Mouse (Mus musculus): ENCODE measurements around the gene Atxn7l2.
"Not testable (repeated sequence)": the region's sequence is repeated elsewhere in the genome, so short reads cannot be mapped to it uniquely, and the experiment has no call there.

Gene Atxn7l2

DNA sequence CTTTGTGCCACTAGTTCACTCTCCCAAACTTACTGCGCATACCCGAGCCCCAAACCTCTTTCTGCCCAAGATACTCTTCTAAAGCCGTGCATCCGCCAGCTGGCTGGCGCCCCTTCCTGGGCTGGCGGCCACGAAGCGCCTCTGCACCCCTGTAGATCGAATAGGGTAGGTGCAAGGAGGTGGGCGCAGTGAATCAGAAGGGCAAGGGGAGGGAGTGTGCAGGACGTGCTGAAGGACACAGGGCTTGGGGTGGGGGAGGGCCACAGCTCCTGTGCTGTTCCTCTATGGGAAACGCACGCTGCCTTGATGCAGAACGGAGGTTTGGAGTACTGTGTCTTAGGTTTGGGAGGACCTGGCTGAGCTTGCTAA, at the start of gene Atxn7l2:
TSS of gene Atxn7l2 (minus strand) at position 164 of the 369 bp plus-strand sequence.
- peak in 1 of 2 experiments; percentile 65 for DNase-seq (ENCODE audit: low spot score in 2 of 2)

DNA sequence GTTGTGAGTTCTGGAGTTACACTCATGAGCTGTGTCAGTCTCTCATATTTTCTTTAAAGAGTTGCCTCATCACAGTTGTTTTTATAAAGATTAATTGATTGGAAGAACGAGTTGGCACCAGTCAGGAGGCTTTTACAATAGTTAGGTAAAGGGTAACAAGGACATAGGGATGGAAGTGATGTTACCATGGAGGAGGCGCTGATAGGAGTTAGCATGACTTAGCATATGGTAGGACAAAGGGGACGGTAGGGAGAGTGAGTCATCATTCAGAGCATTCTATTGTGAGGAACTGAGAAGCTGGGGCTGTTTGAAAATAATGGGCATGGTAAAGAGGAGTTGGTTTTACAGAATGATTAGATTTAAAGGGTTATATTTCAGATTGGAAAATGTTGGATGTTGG, 48.6 kb upstream of the Atxn7l2 start:
- DNase-seq (ENCODE audit: low spot score in 2 of 2): no peak

DNA sequence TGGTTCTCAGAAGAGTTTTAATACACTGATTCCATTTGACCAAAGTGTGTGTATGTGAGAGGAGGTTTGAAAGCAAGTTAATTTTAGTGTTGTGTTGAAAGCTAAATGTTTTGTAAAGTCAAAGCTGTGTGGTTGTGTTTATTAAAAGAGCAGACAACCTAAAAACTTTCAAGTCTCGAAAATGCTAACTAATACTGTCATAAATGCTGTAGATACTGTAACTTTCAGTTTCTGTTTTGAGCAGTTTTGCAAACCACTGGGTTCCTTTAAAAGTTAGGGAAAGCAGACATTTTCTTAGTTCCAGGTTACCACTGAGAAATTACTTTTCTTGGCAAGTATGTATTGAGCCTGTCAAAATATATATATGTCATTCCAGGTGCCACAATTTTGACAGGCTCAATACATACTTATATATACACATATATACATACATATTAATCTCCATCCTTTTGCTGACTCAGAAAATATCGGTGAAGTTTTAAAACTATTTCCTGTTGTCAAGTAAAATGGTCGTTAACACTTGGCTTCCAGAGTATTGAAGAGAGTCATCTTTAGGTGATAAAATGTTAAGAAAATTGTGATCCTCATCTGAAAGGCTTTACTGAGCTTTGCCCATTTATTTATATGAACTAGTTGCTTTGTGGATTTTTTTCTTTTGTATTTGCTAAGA, 47.2 kb upstream of the Atxn7l2 start:
- no peak for DNase-seq (ENCODE audit: low spot score in 2 of 2)

DNA sequence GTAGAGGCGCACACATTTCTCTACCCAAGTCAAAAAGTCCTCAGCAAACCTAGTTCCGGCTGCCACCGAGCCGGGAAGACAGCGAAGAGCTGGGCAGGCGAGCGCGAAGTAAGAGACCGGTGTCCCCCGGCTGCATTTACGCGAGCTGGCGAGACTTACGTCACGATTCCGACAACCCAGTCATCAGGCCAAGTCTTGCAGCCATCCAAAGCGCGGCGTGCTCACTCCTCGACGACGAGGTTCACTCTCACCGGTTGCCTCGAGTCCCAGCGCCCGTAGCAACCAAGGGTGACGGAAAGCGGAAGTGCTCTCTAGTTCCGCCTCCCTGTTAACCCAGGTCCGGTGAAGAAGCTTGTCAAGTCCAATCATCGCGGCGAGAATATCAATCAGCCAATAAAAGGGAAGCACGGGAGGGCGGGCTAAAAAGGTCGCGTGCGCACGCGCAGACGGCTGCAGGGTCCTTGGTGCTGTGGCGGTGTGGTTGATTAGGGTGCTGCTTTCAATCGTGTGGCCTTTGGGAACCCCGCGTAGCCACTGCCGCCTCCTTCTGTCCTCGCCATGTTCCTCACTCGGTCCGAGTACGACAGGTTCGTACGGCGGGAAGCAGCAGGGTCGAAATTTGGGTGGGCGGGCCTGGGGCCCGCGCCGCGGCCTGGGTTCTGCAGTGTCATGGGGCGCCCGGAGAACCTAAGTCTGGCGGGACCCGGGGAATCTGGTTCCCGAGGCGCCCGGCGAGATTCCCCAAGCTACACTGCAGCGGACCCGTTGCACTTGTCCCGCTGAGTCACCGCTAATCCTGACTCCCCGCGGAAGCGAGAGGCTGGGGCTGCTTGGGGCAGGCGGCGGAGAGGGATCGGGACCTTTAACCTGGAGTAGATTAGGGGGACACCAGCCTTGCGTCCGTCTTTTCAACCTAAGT, 46.2 kb upstream of the Atxn7l2 start, which contains the start of gene Psma5:
TSS of gene Psma5 (plus strand) at position 208 of the 919 bp plus-strand sequence.
- DNase-seq (ENCODE audit: low spot score in 2 of 2): peak; percentile 92 to 94

DNA sequence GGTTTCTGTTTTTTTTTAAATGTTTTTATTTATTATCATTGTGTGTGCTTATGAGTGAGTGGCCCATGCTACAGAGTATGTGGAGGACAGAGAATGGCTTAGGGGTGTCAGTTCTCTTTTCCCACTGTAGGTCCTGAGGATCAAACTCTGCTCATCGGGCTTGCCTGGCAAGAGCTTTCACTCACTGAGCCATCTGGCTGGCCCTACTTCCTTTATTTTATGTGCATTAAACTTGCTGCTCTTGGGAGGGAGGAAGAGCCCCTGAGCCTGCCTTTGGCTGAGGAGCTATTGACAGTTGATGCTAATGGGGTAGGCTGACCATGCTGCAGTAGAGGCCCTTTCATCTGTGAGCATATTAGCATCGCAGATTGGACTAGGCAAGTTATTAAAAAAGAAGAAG, 36.1 kb upstream of the Atxn7l2 start:
- DNase-seq (ENCODE audit: low spot score in 2 of 2): no peak

DNA sequence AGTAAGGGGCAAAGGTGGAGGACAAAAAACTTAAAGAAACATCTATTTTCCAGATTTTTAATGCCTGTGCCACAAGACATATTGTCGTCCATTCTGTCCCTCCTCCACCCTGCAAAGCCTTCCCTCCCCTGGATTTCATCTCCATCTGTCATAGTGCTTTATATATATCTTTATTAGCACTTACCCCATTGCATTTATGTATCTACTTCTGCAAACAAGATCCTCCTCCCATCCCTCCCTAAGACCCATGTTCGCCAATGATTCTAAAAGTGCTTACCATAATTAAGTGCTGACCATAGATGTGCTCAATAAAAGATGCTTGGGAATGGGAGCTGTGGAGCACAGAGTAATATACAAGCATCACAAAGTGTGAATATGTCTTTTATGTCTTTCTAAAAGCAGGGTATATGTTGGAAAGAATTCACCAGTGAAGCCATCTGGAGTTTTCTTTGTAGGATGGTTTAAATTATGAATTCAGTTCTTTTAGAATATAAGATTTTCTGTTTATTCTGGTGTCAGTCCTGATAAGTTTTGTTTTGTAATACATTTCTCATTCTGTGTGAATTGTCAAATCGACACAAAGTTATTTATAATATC, 30.6 kb upstream of the Atxn7l2 start:
- DNase-seq (ENCODE audit: low spot score in 2 of 2): no peak

DNA sequence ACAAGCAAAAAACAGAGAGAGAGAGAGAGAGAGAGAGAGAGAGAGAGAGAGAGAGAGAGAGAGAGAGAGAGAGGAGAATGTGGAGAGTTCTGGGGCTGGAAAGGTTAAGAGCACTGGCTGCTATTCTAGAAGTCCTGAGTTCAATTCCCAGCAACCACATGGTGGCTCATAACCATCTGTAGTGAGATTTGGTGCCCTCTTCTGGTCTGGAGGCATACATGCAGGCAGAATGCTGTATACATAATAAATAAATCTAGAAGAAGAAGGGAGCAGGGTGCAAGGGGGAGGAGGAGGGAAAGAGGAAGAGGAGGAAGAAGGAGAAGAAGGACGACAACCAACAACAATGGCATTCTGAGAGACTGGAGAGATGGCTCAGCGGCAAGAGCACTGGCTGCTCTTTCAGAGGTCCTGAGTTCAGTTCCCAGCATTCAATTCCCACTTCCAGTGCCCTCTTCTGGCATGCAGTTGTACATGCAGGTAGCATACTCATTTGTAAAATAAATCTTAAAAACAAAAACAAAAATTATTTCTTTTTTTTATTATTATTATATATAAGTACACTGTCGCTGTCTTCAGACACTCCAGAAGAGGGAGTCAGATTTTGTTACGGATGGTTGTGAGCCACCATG, 26.9 kb upstream of the Atxn7l2 start:
- not testable (repeated sequence) for DNase-seq (ENCODE audit: low spot score in 2 of 2)

DNA sequence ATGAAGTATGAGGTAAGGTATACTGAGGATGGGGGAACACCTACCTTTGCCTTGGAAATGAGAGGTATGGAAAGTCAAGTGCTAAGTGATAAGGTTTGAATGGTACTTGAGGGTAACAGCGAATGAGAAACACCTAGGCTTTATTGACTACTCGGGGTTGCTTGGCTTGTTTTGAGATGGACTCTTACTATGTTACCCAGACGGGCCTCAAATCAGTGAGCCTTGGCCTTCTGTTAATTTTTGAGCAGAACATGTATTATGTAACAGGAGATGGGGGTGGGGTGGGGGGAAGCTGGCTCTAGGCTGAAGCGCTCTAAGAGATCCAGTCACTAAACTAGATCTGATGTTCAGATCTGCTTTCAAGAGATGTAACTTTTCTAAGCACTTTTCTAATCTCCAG, 20.9 kb upstream of the Atxn7l2 start:
- DNase-seq (ENCODE audit: low spot score in 2 of 2): no peak

DNA sequence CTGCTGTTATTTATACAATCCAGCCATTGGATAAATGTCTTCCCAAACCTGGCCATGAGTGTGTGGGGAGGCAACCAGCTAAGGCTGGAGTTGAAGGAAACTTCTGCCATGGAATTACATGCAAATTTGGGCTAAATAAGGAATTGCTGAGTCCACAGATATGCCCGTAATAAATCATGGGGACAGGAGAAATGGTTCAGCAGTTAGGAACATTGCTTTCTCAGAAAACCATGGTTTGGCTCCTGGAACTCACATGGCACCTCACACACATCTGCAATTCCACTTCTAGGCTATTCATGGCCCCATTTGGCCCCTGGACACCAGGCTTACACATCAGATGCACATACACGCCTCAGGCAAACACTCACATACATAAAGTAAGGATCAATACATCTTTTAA, 16.8 kb upstream of the Atxn7l2 start:
- DNase-seq (ENCODE audit: low spot score in 2 of 2): no peak

DNA sequence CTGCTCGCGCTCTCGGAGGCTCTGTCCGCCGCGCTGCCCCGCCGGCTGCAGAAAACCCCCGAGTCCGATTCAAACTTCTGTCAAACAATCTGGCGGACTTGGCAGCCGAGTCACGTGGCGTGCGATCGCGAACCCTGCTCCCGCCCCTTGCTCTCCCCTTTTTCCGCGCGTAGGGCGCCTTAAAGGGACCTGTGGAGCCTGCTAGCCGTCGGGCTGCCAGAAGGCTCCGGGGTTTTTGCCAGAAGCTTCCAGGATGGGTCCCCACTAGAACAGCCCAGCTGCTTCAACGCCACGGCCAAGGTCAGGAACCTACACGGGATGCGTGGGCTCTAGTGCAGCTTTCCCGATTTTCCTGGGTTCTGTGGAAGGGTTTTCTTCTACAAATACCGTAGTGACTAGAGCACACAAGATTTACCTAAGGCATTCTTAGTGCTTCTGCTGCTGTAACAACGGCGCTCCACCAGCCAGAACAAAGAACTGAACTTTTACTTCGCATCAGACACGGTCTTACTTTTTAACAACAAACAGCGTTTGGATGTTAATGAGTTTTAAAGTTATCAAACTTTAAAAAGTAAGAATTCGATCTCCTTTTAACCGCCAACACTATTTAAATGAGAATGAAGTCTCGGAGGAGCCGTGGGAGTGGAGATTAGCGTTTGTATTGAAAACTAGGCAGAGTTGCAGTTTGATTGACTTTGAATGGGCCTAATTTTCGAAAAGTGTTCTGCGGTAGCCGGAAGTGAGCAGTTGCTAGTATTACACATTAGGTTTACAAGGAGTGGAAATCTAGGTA, 16.0 kb upstream of the Atxn7l2 start, which contains the start of gene Sypl2:
TSS of gene Sypl2 (minus strand) at position 91 of the 793 bp plus-strand sequence.
- DNase-seq (ENCODE audit: low spot score in 2 of 2): no peak

DNA sequence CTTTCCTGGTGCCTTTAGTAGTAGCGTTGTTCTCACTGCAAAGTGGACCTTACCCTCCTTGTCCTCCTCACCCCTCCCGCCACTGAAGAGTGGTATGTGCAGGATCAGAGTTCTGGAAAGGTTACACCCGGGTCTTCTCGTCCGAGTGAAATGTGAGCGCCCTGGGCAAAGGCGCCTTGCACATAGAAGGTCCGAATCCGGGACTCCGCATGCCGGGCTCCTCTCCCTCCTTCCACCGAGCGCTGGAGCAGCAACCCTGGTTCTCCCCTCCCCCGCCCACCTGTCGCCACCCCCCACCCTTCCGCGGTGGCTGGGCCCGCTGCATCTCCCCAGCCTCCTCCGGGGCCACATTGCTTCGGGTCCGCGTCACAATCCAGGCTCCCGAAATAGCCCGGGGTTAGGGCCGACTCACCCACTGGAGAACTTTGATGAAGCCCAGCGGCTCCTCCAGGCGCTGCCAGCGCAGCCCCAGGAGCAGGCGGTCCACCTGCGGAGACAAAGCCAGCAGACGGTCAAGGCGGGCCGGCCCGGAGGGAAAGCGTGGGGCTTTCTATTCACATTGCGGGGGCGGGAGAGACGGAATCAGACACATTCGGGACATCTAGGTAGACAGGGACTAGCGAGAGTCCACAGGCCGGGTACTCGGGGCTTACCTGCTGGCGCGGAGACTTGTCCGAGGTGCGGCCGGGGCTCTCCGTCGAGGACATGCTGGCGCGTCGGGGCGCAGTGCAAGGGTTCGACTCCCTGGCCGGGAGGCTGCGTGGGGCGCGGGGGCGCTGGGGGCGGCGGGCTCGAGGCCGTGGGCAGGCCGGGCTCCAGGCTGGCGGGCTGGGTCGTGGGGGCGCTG, 15.2 kb upstream of the Atxn7l2 start:
- DNase-seq (ENCODE audit: low spot score in 2 of 2): no peak

DNA sequence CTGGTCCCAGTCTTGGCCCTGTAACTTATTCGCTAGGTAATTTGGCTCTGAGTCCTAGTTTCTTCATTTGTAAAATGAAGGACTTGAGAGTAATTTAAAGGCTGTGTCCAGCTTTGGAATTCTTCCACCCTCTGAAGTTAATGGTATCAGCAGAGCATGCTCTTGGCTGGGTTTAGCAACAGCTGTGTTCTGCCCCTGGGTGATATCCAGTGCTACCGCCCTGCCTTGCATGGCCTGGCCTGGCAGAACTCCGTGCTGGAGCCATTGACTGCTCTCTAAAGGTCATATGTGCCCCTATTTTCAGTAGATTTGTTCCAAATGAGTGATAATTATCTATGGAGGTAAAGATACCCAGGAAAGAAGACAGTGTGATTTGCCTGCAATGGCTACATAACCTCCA, 9.9 kb upstream of the Atxn7l2 start:
- no peak for DNase-seq (ENCODE audit: low spot score in 2 of 2)

DNA sequence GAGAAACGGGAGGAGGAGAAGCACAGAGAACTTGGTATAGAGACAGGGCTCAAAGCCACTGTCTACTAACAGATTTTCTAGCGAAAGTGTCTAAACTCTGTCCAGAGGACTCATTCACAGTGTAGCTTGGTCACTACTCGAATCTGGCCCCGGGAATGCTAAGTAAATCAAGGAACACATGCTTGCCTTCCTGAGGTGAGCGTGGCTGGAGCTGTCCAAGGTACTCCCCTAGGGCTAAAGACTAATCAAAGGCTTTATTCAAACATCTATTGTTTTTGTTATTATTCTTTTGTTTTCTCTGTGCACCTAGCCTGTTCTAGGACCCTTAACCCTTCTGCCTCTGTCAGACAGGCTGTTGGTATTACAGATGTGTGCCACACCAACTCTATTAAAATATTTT, 4.0 kb upstream of the Atxn7l2 start:
- no peak for DNase-seq (ENCODE audit: low spot score in 2 of 2)

DNA sequence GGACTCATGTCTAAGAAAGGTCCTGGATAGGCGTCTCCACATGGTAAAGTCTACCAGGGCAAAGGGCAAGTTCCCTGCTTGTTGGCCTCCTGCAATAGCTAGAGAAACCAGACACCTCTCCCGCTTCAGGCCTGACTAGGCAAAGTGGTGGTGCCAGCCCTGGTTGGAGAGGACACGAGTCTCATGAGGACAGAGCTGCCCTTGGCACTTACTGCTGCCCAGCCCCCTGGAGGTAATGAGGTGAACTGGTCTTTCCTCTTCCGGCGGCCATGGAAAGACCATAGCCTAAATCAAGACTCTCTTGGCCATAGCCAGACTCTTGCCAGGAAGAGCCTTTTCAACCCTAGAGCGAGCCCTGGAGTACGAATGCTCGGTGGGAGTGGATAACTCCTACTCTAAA, 1.7 kb upstream of the Atxn7l2 start:
- DNase-seq (ENCODE audit: low spot score in 2 of 2): peak in 1 of 2 experiments; percentile 20

DNA sequence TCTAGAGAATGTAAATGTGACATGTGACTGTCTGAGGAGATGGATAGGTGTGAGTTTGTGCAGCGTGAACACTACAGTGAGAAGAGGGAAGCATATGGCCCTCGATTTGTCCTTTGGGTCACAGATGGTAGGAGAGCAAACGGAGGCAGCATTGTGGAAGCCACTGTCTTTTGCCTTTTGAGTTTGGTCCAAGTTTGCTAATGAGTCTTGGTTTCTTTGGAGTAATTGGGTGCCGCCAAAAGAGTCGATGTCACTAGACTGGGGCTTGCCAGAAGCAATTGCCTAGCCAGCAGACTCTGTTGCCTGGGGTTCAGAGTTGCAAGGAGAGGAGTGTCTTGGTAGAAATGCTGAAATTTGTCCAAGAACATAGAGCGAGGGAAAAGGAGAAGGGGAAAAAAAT, 1.1 kb upstream of the Atxn7l2 start:
- peak; percentile 6 to 15 for DNase-seq (ENCODE audit: low spot score in 2 of 2)

DNA sequence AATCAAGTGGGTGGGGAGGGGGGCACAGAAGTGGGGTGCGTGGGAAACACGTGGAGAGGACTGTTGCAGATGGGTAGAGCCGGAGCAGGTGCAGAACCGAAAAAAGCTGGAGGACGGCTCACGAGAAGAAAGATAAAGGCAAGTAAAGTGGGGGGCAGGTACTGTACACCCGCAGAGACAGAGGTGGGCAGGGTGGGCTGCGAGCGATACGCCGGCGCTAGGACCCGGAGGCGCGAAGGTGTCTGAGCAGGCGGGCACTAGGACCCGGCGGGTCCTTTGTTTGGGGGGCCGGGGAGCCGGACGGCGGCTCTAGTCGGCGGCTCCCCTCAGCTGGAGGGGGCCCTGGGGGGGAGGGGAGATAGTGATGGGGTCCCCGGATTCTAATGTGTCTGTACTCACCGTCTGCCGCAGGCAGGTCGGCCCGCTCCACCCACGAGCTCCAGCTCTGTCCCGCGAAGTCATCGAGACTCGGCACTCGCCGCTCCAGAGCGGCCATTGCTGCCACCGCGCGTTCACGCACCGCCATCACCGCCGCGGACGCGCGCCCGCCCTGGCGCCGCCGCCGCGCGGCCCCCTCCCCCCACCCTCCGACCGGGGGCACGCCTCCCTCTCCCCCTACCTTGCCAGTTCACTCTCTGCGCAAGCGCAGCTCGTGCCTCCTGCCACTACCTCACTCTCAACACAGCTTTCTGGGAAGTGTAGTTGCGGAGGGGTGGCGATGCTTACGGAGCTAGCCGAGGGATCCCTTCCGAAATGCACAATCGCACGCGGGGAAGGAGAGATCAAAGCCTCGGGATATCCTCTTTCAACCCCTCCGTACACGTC, 576 bp downstream of the Atxn7l2 start:
- peak; percentile 86 to 91 for DNase-seq (ENCODE audit: low spot score in 2 of 2)

DNA sequence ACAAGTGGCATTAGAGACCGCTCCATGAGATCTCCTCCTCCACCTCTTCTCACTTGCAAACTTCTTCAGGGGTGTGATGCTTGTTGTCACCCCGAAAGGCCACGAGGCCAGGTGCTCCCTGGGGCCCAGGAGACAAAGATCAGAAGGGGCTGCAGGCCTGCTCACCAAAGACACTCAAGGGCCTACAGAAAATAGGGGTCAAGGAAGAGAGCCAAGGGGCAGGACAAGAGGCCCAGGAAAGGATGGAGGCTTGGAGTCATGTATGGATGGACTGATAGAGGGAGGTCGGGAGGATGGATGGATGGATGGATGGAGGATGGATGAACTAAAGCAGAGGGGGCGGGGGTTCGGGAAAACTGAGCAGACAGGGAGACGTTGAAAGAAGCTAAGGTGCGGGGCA, 1.2 kb downstream of the Atxn7l2 start:
- peak in 1 of 2 experiments; percentile 9 for DNase-seq (ENCODE audit: low spot score in 2 of 2)

DNA sequence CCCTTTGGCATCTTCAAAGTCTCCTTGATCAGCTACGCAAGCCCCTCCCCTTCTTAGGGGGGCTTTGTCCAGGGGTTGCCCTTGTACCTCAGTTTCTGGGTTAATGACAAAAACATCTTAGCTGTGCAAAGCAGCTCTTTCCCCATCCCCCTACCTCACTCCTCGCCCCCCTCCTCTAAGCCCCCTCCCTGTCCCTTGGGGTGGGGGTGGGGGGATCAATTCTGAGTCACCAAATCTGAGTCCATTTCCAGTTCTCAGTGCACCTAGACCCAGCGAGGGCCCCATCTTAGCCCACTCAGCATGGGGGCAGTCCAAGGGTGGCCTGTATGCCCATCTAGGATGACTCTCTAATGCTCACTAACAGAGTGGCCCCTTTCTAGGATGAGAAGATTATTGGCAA, 1.7 kb downstream of the Atxn7l2 start:
- DNase-seq (ENCODE audit: low spot score in 2 of 2): peak in 1 of 2 experiments; percentile 5

DNA sequence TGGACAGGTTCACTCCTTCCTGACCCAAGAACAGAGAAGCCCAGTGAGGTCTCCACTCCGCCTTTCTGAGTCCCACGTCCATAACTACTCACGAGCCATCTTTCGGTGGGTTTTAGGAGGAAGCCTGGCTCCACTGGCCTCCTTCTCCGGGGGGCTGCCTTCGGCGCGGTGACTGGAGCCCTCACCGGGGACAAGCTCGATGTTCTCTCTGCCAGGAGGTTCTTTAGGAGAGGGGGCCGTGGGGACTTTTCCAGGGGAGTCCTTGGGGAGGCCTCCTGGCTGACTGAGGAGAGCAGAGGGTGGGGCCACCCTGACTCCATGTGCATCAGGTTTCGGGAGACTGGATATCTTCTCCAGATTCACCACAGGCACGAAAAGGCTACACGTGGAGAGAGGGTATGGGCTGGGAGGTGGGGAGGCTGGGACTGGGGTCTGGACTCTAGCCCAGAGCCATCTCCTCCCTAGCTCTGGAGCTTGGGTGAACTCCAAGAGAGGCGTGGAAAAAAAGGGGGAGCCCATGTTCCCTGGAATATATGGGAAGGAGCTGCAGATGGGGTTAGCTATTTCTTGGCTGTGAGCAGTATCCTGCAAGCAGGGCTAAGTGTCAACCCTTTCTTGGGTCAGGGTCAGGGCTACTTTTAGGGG, 3.9 kb downstream of the Atxn7l2 start:
- DNase-seq (ENCODE audit: low spot score in 2 of 2): peak; percentile 10 to 18
